Mouse (Mus musculus) embryonic facial prominence, embryonic 15.5 days (tissue): Measurements from ENCODE around the gene Trabd2b. TPM values are rescaled to one million over a fixed set of nuclear protein-coding genes. Genes with fewer than 3 reads are reported as not detected.

ENCODE experiments used
- ATAC-seq: fragments of 200-750 bp; cut with Nextera tagmentation; 2 replicates; pipeline ENCODE4 v1.8.0; 2017; ENCODE audit warnings: low read depth, moderate TSS enrichment; ENCODE audit not compliant: insufficient number of reproducible peaks, low FRiP score, low TSS enrichment
- H3K27ac ChIP-seq: fragments of 300-500 bp; sonication (generic); replicated peaks from 2 replicates; pipeline ENCODE4 v1.5.1; 2015; ENCODE audit warnings: mild to moderate bottlenecking, inconsistent platforms
- H3K27me3 ChIP-seq: fragments of 300-500 bp; sonication (generic); 2 replicates; pipeline ENCODE4 v1.6.1; 2015; ENCODE audit warnings: inconsistent platforms
- H3K36me3 ChIP-seq: fragments of 300-500 bp; sonication (generic); 2 replicates; pipeline ENCODE4 v1.6.1; 2015; ENCODE audit warnings: mild to moderate bottlenecking, inconsistent platforms
- H3K4me1 ChIP-seq: fragments of 300-500 bp; sonication (generic); 2 replicates; pipeline ENCODE4 v1.6.1; 2015; ENCODE audit warnings: inconsistent platforms
- H3K4me2 ChIP-seq: fragments of 300-500 bp; sonication (generic); replicated peaks from 2 replicates; pipeline ENCODE4 v1.6.1; 2015; ENCODE audit warnings: mild to moderate bottlenecking, inconsistent platforms
- H3K4me3 ChIP-seq: fragments of 300-500 bp; sonication (generic); replicated peaks from 2 replicates; pipeline ENCODE4 v1.5.1; 2015; ENCODE audit warnings: mild to moderate bottlenecking, inconsistent platforms
- H3K9ac ChIP-seq: fragments of 300-500 bp; sonication (generic); 2 replicates; pipeline ENCODE4 v1.6.1; 2015; ENCODE audit warnings: inconsistent platforms
- H3K9me3 ChIP-seq: fragments of 300-500 bp; sonication (generic); replicated peaks from 2 replicates; pipeline ENCODE4 v1.6.1; 2016; ENCODE audit warnings: inconsistent platforms
- WGBS: fragments of 180-500 bp; shearing (Covaris S2); methylation state at CpG from one replicate; pipeline ENCODE4 v1.1.7; 2015; 5-methylcytosine and 5-hydroxymethylcytosine counted together
- polyA plus RNA-seq: library from polyadenylated mRNA; unstranded; fragments of >200 nt; fragmentation: Nextera tagmentation; extraction: Ambion mirVana; gene quantifications from 2 replicates; pipeline ENCODE4 v1.2.1, GENCODE M21; 2015

Gene Trabd2b
- polyA plus RNA-seq, 1 experiment from 2014 or later = 2.7 TPM

DNA sequence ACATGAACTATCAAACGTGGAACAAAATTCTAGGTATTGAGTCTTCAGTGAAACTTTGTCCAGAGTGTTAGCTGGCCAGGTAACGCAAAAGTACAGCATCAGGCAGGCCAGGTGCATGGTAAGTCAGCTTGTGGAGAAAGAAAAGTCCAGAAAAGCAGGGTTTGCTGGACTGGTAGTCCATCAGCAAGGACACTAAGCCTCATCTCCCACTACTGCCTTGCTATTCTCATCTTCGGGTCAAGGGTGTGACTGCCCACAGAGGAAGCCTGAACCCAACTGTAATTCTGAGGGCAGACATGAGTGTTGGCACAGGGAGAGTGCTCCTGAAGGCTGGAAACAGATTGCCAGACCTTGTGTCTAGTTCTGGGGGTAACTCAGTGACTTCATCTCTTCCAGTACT, 111.5 kb downstream of the Trabd2b start:
- Histone ChIP-seq H3K36me3 (no peaks in the 10 kb centered on the region), H3K9me3 (no peaks in the 10 kb centered on the region), H3K27ac (no peak overlapping the region), H3K4me2 (no peak overlapping the region), H3K4me1 (peaks cover 23% of the 10 kb centered on the region), H3K4me3 (no peak overlapping the region), H3K9ac (no peak overlapping the region), H3K27me3 (no peaks in the 10 kb centered on the region)
- 82% methylated on average over 3 of the region's 3 CpGs for WGBS
- no peak for ATAC-seq

DNA sequence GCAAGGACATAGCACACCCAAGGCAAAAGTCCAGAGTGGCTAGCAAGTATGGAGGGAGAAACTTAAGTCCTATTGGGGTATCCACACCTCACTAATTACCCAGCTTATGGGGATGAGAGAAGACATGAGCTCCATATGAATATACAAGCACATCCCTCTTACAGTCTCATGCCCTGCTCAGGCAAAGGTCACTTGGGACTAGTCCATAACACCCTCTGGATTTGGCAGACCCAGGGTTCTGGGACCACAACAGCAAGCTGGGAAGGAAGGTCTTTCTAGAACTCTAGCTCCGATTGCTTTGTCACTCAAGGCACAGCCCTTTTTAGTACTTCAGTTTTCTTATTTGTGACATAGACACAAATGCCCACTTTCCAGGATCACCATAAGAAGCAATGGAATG, 112.0 kb downstream of the Trabd2b start:
- WGBS = 86% methylated on average over 1 of the region's 1 CpGs
- H3K9me3 ChIP-seq = no peaks in the 10 kb centered on the region
- H3K27me3 ChIP-seq = no peaks in the 10 kb centered on the region
- H3K4me3 ChIP-seq = no peak overlapping the region
- ATAC-seq = no peak
- H3K36me3 ChIP-seq = no peaks in the 10 kb centered on the region
- H3K4me2 ChIP-seq = no peak overlapping the region
- H3K9ac ChIP-seq = no peak overlapping the region
- H3K4me1 ChIP-seq = peaks cover 25% of the 10 kb centered on the region
- no peak overlapping the region for H3K27ac ChIP-seq

DNA sequence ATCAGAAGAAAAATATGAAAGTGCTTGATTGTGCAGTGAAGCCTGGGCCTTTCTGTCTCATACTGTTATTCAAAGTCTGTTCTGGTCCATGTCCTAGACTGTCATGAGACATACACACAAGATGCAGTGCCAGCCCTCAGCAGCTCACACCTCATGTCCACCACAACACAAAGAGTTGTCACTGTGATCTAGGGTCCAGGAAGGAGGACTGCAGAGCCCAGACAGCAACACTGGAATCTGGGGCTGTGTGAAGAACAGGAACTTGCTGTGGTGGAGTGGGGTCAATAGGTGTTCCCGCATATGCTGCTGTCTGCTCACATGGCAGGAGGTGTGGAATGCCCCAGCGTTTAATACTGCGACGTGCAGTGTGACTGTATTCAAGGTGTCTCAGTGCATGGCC, 112.8 kb downstream of the Trabd2b start:
- H3K4me3 ChIP-seq = no peak overlapping the region

DNA sequence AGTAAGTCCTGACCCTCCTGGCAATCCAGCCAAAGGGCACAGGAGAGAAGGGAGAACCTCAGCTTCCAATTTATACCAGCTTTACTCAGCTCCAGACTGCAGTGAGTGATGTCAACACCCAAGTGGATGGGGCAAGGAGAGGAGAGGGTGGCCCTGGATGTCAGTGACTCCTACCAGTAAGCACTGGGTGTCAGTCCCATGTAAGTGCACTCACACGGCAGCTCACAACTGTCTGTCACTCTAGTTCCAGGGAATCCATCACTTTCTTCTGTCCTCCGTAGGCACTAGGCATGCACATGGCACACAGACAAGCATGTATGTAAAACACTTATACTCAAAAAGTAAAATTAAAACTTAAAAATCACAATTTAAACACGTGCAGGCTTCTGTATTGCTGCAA, 113.4 kb downstream of the Trabd2b start:
- Histone ChIP-seq H3K9me3 (no peaks in the 10 kb centered on the region), H3K27me3 (no peaks in the 10 kb centered on the region), H3K4me2 (no peak overlapping the region), H3K4me1 (peaks cover 25% of the 10 kb centered on the region), H3K27ac (no peak overlapping the region), H3K36me3 (no peaks in the 10 kb centered on the region), H3K9ac (no peak overlapping the region), H3K4me3 (no peak overlapping the region)
- WGBS = 82% methylated on average over 3 of the region's 3 CpGs
- ATAC-seq = no peak

More for the DNA sequence above, 112.8 kb downstream of the Trabd2b start:
- H3K36me3 ChIP-seq = no peaks in the 10 kb centered on the region
- no peaks in the 10 kb centered on the region for H3K27me3 ChIP-seq
- no peak overlapping the region for H3K4me2 ChIP-seq
- H3K4me1 ChIP-seq = peaks cover 26% of the 10 kb centered on the region
- ATAC-seq = no peak
- no peak overlapping the region for H3K9ac ChIP-seq
- WGBS = 81% methylated on average over 4 of the region's 4 CpGs
- no peak overlapping the region for H3K27ac ChIP-seq
- no peaks in the 10 kb centered on the region for H3K9me3 ChIP-seq

DNA sequence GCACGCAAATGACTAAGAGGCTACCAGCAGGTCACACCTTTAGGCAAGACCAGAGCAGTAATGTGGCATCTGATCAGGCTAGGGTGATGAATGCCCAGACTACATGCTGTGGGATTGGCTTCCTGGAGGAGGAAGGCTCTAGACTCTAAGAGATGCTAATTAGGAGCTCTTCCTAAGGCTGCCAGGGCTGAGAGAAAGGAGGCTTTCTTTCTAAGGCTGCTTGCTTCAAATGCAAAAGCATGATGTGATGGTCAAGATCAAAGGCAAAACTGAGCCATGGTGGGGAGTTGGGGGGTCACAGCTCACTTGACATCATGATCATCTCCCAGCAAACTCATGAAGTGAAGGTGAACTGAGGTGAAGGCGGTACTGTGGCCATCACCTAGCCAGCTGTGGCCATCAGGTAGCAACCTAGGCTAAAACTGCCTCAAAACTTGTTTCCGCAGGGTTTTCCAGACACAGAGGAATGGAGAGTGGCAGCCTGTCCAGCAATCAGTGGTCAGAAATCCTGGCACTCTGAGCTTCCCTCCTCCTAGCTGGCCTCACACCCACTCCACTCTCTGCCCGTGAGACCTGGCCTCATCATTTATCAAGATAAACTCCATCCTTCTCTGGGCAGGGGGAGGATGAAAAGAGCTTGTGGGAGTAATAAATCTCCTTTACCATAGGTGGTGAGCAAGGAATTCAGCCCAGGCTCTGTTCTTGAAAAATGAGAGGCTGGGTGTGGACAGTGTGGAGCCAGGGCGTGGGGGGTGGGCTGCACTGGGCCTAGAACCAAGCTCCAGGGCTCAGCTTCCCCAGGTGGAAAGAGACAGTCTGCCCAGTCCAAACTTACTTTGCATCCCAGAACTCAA, 117.0 kb downstream of the Trabd2b start:
- no peak for ATAC-seq
- Histone ChIP-seq H3K9me3 (no peaks in the 10 kb centered on the region), H3K4me2 (no peak overlapping the region), H3K36me3 (no peaks in the 10 kb centered on the region), H3K4me1 (0 out of 2 replicates have a peak, but pooled peaks cover 3% of the 10 kb centered on the region), H3K27me3 (no peaks in the 10 kb centered on the region), H3K27ac (no peak overlapping the region), H3K4me3 (no peak overlapping the region), H3K9ac (no peak overlapping the region)
- WGBS = 74% methylated on average over 5 of the region's 5 CpGs

DNA sequence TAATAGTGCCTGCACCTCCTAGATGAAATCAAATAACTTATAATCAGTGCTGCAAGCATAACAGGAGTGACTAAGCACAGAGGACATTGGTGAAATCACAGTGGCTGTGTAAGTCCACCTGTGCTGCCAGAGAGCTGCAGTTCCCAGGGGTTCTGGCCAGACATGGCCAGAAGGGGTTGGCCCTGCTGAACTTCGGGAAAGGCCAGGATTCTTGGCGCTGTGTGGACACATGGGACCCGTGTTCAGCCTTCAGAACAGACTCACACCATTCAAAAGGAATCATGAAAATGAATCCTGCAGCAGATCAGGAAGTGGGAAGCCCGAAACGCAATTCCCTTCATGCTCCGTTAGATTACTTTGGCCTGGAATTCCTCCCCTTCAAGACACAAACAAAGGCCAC, 125.1 kb downstream of the Trabd2b start:
- ATAC-seq = no peak
- no peaks in the 10 kb centered on the region for H3K9me3 ChIP-seq
- no peaks in the 10 kb centered on the region for H3K36me3 ChIP-seq
- no peaks in the 10 kb centered on the region for H3K4me1 ChIP-seq
- no peak overlapping the region for H3K4me2 ChIP-seq
- 0 out of 2 replicates have a peak, but pooled peaks cover 2% of the 10 kb centered on the region for H3K27me3 ChIP-seq
- no peak overlapping the region for H3K4me3 ChIP-seq
- H3K27ac ChIP-seq = no peak overlapping the region
- WGBS = 51% methylated on average over 6 of the region's 6 CpGs
- no peak overlapping the region for H3K9ac ChIP-seq

DNA sequence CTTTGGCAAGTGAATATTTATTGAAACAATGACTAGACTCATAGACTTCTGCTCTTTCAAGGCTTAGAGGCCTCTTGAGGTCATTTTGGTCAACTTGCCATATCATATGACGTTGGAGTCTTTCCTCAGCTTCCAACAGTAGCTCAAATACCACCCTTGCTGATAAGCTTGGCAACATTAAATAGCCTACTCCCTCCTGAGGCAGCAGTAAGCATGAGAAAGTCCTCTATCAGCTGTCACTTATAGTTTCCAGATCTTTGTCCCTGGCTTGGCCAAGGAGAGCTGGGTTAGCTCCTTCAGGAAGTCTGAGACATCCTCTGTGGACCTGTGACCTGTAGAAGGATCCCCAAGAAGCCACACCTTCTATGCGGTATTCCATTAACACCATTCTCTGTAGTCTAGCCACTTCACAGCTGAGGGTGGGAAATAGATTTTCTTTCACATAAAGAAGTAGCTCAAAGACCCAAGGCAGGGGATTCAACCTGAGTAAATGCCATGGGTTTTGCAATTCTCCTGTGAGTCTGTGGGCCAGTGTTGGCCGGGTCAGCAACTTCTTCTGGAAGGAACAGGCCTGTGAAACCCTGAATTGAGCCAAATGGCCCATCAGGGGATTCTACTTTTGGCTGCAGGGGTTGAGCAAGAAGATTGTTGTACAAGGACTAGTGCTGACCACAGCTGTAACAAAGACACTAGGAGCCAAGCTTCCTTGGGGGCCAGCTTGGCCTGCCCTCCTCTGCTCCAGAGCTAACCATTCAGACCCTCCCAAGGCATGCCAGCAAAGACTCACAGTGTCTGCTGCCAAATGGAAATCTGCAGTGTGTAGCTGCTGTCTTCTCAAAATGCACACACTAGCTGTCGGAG, 127.6 kb downstream of the Trabd2b start:
- WGBS = 72% methylated on average over 4 of the region's 4 CpGs
- Histone ChIP-seq H3K4me2 (no peak overlapping the region), H3K36me3 (no peaks in the 10 kb centered on the region), H3K27ac (no peak overlapping the region), H3K27me3 (0 out of 2 replicates have a peak, but pooled peaks cover 2% of the 10 kb centered on the region), H3K9me3 (no peaks in the 10 kb centered on the region), H3K4me3 (no peak overlapping the region), H3K9ac (no peak overlapping the region), H3K4me1 (peaks cover 16% of the 10 kb centered on the region)
- no peak for ATAC-seq

DNA sequence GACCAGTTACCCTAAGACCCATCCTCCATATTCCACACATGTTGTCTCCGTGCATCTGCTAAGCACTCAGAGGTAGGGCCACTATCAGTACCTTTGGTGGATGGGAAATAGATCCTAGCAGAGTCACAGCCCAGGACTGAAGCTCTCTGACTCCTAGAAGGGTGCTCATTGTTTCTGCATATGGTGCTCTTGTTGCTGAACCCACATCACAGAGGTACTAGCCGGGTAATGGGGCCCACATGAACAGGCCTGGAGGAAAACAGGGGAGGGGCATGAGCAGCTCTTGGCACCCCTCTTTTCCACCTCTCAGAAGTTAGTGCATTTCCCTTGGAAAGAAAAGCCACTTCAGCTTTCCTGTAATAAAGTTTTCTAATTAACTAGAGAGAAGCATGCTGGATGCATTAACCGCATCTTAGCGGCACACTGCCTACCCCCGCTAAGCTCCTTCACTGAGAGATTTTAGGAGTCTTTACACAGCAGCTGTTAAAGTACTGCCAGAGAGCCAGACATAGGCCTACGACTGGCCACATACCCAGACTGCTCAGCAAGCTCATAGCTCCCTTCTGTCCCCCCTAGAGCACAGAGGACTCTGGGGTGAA, 131.0 kb downstream of the Trabd2b start:
- 34% methylated on average over 6 of the region's 6 CpGs for WGBS
- Histone ChIP-seq H3K4me3 (no peak overlapping the region), H3K9ac (no peak overlapping the region), H3K27me3 (no peaks in the 10 kb centered on the region), H3K4me1 (peaks cover 25% of the 10 kb centered on the region), H3K27ac (no peak overlapping the region), H3K36me3 (no peaks in the 10 kb centered on the region), H3K4me2 (no peak overlapping the region), H3K9me3 (no peaks in the 10 kb centered on the region)
- ATAC-seq = peak; percentile 65; the same call in 1 of the 2 replicates

DNA sequence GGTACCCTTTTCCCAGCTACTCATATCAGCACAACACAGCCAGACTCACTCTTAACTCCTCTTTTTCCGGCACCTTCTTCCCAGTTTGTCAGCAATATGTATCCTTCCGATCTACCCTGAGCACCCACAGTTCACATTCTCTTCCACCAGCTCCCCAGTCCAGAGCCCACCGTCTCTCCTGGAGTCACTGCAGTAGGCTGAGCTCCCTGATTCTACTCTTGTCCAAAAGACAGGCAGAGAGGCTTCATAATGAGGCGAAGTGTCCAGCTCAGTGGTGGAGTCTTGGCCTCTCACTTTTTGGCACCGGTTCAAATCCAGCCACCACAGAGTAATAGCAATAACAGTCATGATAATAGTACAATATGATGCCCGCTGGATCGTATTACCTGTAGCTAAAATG, 133.5 kb downstream of the Trabd2b start:
- H3K9ac ChIP-seq = no peak overlapping the region
- H3K4me1 ChIP-seq = peaks cover 27% of the 10 kb centered on the region
- WGBS = 93% methylated on average over 7 of the region's 7 CpGs
- no peak overlapping the region for H3K4me2 ChIP-seq
- no peaks in the 10 kb centered on the region for H3K9me3 ChIP-seq
- no peaks in the 10 kb centered on the region for H3K36me3 ChIP-seq
- ATAC-seq = no peak
- H3K27ac ChIP-seq = no peak overlapping the region
- no peaks in the 10 kb centered on the region for H3K27me3 ChIP-seq
- no peak overlapping the region for H3K4me3 ChIP-seq

DNA sequence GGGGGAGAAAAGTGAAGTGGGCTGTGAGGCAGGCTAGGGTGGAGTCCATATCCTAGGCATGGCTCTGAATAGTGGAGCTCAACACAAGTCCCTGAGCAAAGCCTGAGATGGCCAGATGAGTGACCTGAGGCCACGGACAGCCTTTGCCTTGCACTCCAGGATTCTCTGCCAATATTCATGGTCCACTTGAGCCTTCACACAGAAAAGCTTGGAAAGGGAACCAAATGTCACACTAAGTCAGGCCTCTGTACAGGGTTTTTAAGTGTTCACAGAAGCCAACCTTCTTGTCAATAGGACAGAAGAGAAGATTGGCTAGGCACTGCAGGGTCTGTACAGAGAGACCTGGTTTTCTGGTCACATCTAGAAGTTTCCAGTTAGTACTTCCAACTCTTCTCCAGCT, 134.7 kb downstream of the Trabd2b start:
- Histone ChIP-seq H3K4me1 (peaks cover 27% of the 10 kb centered on the region), H3K9me3 (no peaks in the 10 kb centered on the region), H3K9ac (no peak overlapping the region), H3K36me3 (no peaks in the 10 kb centered on the region), H3K27me3 (no peaks in the 10 kb centered on the region), H3K4me3 (no peak overlapping the region), H3K4me2 (no peak overlapping the region), H3K27ac (no peak overlapping the region)
- ATAC-seq = no peak
- 84% methylated on average over 1 of the region's 1 CpGs for WGBS

DNA sequence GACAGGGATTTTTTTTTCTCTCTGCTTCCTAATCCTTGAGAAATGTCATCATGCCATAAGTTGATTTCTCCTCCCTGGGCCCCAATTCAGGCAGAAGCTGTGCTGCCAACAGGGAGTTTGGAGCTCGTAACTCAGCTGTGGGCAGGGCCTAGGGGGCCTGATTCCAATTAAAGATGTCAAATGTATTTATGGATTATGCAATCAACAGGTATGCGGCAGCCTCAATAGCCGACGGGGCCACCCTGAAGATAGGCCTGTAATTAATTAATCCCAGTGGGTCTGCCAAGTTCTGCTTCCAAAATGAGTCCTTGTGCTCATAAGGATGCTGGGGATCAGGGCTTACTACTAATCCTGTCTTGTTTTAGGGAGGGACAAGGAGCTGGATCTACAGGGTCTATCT, 135.6 kb downstream of the Trabd2b start:
- H3K4me1 ChIP-seq = peaks cover 25% of the 10 kb centered on the region
- ATAC-seq = peak; percentile 72
- H3K9ac ChIP-seq = no peak overlapping the region
- H3K27me3 ChIP-seq = no peaks in the 10 kb centered on the region
- WGBS = 15% methylated on average over 4 of the region's 4 CpGs
- no peak overlapping the region for H3K27ac ChIP-seq
- H3K36me3 ChIP-seq = no peaks in the 10 kb centered on the region
- H3K4me3 ChIP-seq = no peak overlapping the region
- no peak overlapping the region for H3K4me2 ChIP-seq
- H3K9me3 ChIP-seq = no peaks in the 10 kb centered on the region
